23 mouse cellular contexts compared by ENCODE assay signal in the genomic region with DNA sequence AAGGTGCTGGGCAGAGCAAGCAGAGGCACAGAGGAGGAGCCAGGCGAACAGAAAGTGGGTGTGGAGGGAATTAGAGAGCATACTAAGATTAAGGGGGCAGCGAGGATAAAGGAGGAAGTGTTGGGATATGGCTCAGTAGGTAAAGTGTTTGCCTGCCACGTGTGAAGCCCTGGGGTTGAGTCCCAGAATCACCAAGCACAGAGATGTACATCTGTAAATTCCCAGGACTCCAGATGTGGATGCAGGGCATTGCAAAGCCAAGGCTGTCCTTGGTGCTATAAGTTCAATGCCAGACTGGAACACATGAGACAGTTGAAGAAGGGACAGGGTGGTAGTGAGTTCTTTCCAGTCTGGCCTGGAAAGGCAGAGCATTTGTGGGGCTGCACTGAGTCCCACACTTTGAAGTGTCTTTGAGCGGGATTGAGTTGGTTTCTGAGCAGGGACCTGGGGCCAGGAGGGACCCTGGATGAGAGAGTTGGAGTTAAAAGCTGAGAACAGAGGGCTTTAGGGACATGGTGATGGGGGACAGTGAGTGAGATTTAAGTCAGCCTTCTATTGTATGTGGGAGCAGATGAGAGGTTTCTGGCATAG.
DNase-seq lines count a peak whose midpoint lies in the region; ATAC-seq and TF ChIP-seq lines count a peak whose summit lies in the region.
"Had no signal": no experiment of that assay in that cellular context is flagged by ENCODE, and none has a peak within 500 bp of the region (broad histone marks: within the 10 kb centered on the region; RNA-seq: fewer than 3 reads in every experiment).

No protein-coding gene starts in this region.

- no peak overlapping the region for H3K4me3 ChIP-seq in forebrain, embryonic 11.5 days (ENCODE audit: low read depth, low read length)
- no peak overlapping the region for H3K4me3 ChIP-seq in forebrain, embryonic 13.5 days
- H3K4me3 ChIP-seq in liver, embryonic 11.5 days (ENCODE audit: low read depth, low read length), result no peak overlapping the region
- no peak overlapping the region for H3K4me3 ChIP-seq in thymus, adult 2 months (ENCODE audit: control insufficient read depth, insufficient read depth, low read length)
- no peak overlapping the region for H3K4me3 ChIP-seq in neural tube, embryonic 15.5 days (replicated peaks)
- H3K4me3 ChIP-seq: embryonic facial prominence, embryonic 13.5 days; erythroblast, embryonic 14.5 days; forebrain, embryonic 15.5 days; gastrocnemius, adult 2 months; heart, adult 2 months; heart, embryonic 13.5 days; hindbrain, embryonic 12.5 days; limb, embryonic 12.5 days; liver, embryonic 12.5 days; midbrain, embryonic 12.5 days; stomach, embryonic 15.5 days had no signal

- no peaks in the 10 kb centered on the region for H3K9me3 ChIP-seq in forebrain, embryonic 11.5 days (ENCODE audit: control insufficient read depth, low read length)
- H3K9me3 ChIP-seq in forebrain, embryonic 13.5 days (replicated peaks), result no peaks in the 10 kb centered on the region
- no peaks in the 10 kb centered on the region for H3K9me3 ChIP-seq in liver, embryonic 11.5 days (ENCODE audit: control insufficient read depth, low read length)
- H3K9me3 ChIP-seq in neural tube, embryonic 15.5 days (replicated peaks), result no peaks in the 10 kb centered on the region
- H3K9me3 ChIP-seq: embryonic facial prominence, embryonic 13.5 days; forebrain, embryonic 15.5 days; G1E; heart, embryonic 13.5 days; hindbrain, embryonic 12.5 days; limb, embryonic 12.5 days; liver, embryonic 12.5 days; midbrain, embryonic 12.5 days; stomach, embryonic 15.5 days had no signal

- no peak overlapping the region for H3K27ac ChIP-seq in forebrain, embryonic 11.5 days (ENCODE audit: low read depth, low read length)
- H3K27ac ChIP-seq in forebrain, embryonic 13.5 days, result no peak overlapping the region
- no peak overlapping the region for H3K27ac ChIP-seq in liver, embryonic 11.5 days (ENCODE audit: low read depth, low read length)
- peak overlapping the region; percentile 62 for H3K27ac ChIP-seq in thymus, adult 2 months (ENCODE audit: control insufficient read depth, insufficient read depth, low read length)
- 0 out of 2 replicates have a peak overlapping the region, but pooled peaks have one; percentile 51 for H3K27ac ChIP-seq in neural tube, embryonic 15.5 days (replicated peaks)
- H3K27ac ChIP-seq: embryonic facial prominence, embryonic 13.5 days; forebrain, embryonic 15.5 days; gastrocnemius, adult 2 months; heart, adult 2 months; heart, embryonic 13.5 days; hindbrain, embryonic 12.5 days; limb, embryonic 12.5 days; liver, embryonic 12.5 days; midbrain, embryonic 12.5 days; stomach, embryonic 15.5 days had no signal

- no peaks in the 10 kb centered on the region for H3K36me3 ChIP-seq in forebrain, embryonic 11.5 days (ENCODE audit: control insufficient read depth, insufficient read depth, low read length)
- no peaks in the 10 kb centered on the region for H3K36me3 ChIP-seq in forebrain, embryonic 13.5 days (ENCODE audit: poor library complexity, severe bottlenecking)
- no peaks in the 10 kb centered on the region for H3K36me3 ChIP-seq in liver, embryonic 11.5 days (ENCODE audit: control insufficient read depth, insufficient read depth, low read length)
- peaks cover 30% of the 10 kb centered on the region for H3K36me3 ChIP-seq in thymus, adult 2 months (ENCODE audit: control insufficient read depth, insufficient read depth, low read length)
- no peaks in the 10 kb centered on the region for H3K36me3 ChIP-seq in neural tube, embryonic 15.5 days
- H3K36me3 ChIP-seq: embryonic facial prominence, embryonic 13.5 days; forebrain, embryonic 15.5 days; G1E; heart, embryonic 13.5 days; hindbrain, embryonic 12.5 days; limb, embryonic 12.5 days; liver, embryonic 12.5 days; midbrain, embryonic 12.5 days; stomach, embryonic 15.5 days had no signal

- TF ChIP-seq CTCF in thymus, adult 2 months (IDR thresholded peaks at IDR 0.05; ENCODE audit: borderline replicate concordance, control insufficient read depth, extremely low read depth, insufficient read depth, low read length, poor library complexity), result no peak

- DNase-seq in forebrain, embryonic 11.5 days (ENCODE audit: low spot score), result peak; percentile 45
- no peak for DNase-seq in liver, embryonic 11.5 days (ENCODE audit: low spot score)
- no peak for DNase-seq in liver
- peak; percentile 23 for DNase-seq in thymus, adult 2 months
- no peak for DNase-seq in thymus, postnatal 14 days
- no peak for DNase-seq in frontal cortex, postnatal 10 days (ENCODE audit: low spot score in 2 of 2)
- DNase-seq: kidney, adult 11 months had no signal

- H3K4me1 ChIP-seq in forebrain, embryonic 11.5 days (replicated peaks; ENCODE audit: control insufficient read depth, insufficient read depth, low read length), result no peaks in the 10 kb centered on the region; the same call in 1 of the 2 replicates
- H3K4me1 ChIP-seq in forebrain, embryonic 13.5 days, result peaks cover 11% of the 10 kb centered on the region
- H3K4me1 ChIP-seq in liver, embryonic 11.5 days (replicated peaks; ENCODE audit: control insufficient read depth, insufficient read depth, low read length), result peaks cover 27% of the 10 kb centered on the region
- H3K4me1 ChIP-seq in thymus, adult 2 months (replicated peaks; ENCODE audit: control insufficient read depth, insufficient read depth, low read length), result peaks cover 50% of the 10 kb centered on the region
- H3K4me1 ChIP-seq in neural tube, embryonic 15.5 days, result peaks cover 4% of the 10 kb centered on the region

- H3K4me2 ChIP-seq in forebrain, embryonic 11.5 days (ENCODE audit: low read depth, low read length, severe bottlenecking), result no peak overlapping the region
- no peak overlapping the region for H3K4me2 ChIP-seq in forebrain, embryonic 13.5 days
- H3K4me2 ChIP-seq in liver, embryonic 11.5 days, result no peak overlapping the region
- H3K4me2 ChIP-seq in neural tube, embryonic 15.5 days, result no peak overlapping the region
- H3K4me2 ChIP-seq: embryonic facial prominence, embryonic 13.5 days; forebrain, embryonic 15.5 days; heart, embryonic 13.5 days; hindbrain, embryonic 12.5 days; limb, embryonic 12.5 days; liver, embryonic 12.5 days; midbrain, embryonic 12.5 days; stomach, embryonic 15.5 days had no signal

- WGBS in forebrain, embryonic 11.5 days, result 58% methylated on average over 4 of the region's 4 CpGs
- WGBS in forebrain, embryonic 13.5 days, result 51% methylated on average over 4 of the region's 4 CpGs
- WGBS in liver, embryonic 11.5 days, result 62% methylated on average over 4 of the region's 4 CpGs
- WGBS in thymus, adult 2 months, result 78% methylated on average over 4 of the region's 4 CpGs
- WGBS in neural tube, embryonic 15.5 days, result 64% methylated on average over 4 of the region's 4 CpGs

- no peak overlapping the region for H3K9ac ChIP-seq in forebrain, embryonic 11.5 days (ENCODE audit: low read length)
- H3K9ac ChIP-seq in forebrain, embryonic 13.5 days, result no peak overlapping the region
- no peak overlapping the region for H3K9ac ChIP-seq in liver, embryonic 11.5 days (ENCODE audit: low read depth, low read length)
- no peak overlapping the region for H3K9ac ChIP-seq in neural tube, embryonic 15.5 days (replicated peaks)
- H3K9ac ChIP-seq: embryonic facial prominence, embryonic 13.5 days; forebrain, embryonic 15.5 days; heart, embryonic 13.5 days; hindbrain, embryonic 12.5 days; limb, embryonic 12.5 days; liver, embryonic 12.5 days; liver, postnatal 0 days; midbrain, embryonic 12.5 days; stomach, embryonic 15.5 days had no signal

- TF ChIP-seq POLR2A in thymus, adult 2 months (IDR thresholded peaks at IDR 0.05; ENCODE audit: control insufficient read depth, extremely low read depth, insufficient read depth, low read length, poor library complexity), result no peak

- H3K27me3 ChIP-seq in forebrain, embryonic 11.5 days (ENCODE audit: control insufficient read depth, insufficient read depth, low read length), result peaks cover 8% of the 10 kb centered on the region; the same call in 1 of the 2 replicates
- peaks cover 22% of the 10 kb centered on the region for H3K27me3 ChIP-seq in forebrain, embryonic 13.5 days
- H3K27me3 ChIP-seq in liver, embryonic 11.5 days (replicated peaks; ENCODE audit: control insufficient read depth, insufficient read depth, low read length), result no peaks in the 10 kb centered on the region
- no peaks in the 10 kb centered on the region for H3K27me3 ChIP-seq in thymus, adult 2 months (ENCODE audit: control insufficient read depth, insufficient read depth, low read length)
- peaks cover 25% of the 10 kb centered on the region for H3K27me3 ChIP-seq in neural tube, embryonic 15.5 days (replicated peaks)
- H3K27me3 ChIP-seq: forebrain, embryonic 15.5 days; liver, embryonic 12.5 days; Patski; stomach, embryonic 15.5 days had no signal

- ATAC-seq in forebrain, embryonic 11.5 days (replicated peaks; ENCODE audit: low FRiP score), result no peak
- no peak for ATAC-seq in forebrain, embryonic 13.5 days
- ATAC-seq in liver, embryonic 11.5 days (replicated peaks; ENCODE audit: low FRiP score), result 0 out of 2 replicates have a peak, but pooled peaks have one; percentile 1
- ATAC-seq in neural tube, embryonic 15.5 days (ENCODE audit: low FRiP score), result no peak

Comparison
In these comparisons a context has a peak if more than half of its experiments do, and no peak if none do; other contexts are left out.
1. DNase-seq: peak in forebrain, embryonic 11.5 days (single experiment) and thymus, adult 2 months (single experiment); none in liver, embryonic 11.5 days (single experiment), liver (single experiment), thymus, postnatal 14 days (single experiment) and frontal cortex, postnatal 10 days (0 of 2).
2. H3K27ac ChIP-seq: peak in thymus, adult 2 months (single experiment) and neural tube, embryonic 15.5 days (single experiment); none in forebrain, embryonic 11.5 days (single experiment), forebrain, embryonic 13.5 days (single experiment) and liver, embryonic 11.5 days (single experiment).